Mouse (Mus musculus) gastrocnemius, adult 2 months (tissue): ENCODE measurements at regions not wholly inside any gene's neighbourhood (a gene's known extent, or its start where the extent isn't known, plus 50 kb on each side); places are given as distances from the start of the nearest gene placed in this dataset.

Experiments
- DNase-seq: peaks from one replicate; pipeline ENCODE4 v3.0.0; 2022
- H3K27ac ChIP-seq: fragments of 200-600 bp; 2 replicates; pipeline ENCODE4 v1.8.1; 2022; ENCODE audit warnings: mild to moderate bottlenecking
- H3K4me3 ChIP-seq: fragments of 200-600 bp; 2 replicates; pipeline ENCODE4 v1.8.1; 2022; ENCODE audit warnings: mild to moderate bottlenecking, moderate library complexity
- CTCF ChIP-seq: fragments of 200-600 bp; IDR thresholded peaks from 2 replicates; pipeline ENCODE4 v1.8.1; 2022; ENCODE audit warnings: antibody characterized with exemption, mild to moderate bottlenecking, moderate library complexity
- intact Hi-C: fragments of 180-260 bp; cut with DNase I; formaldehyde crosslinking; loops from one replicate; pipeline ENCODE4 v1.15.1; 2025

GRCm38 (mm10) chr11:45138351-45138975 lies 521.3 kb downstream of the Ebf1 start:
- no peak for DNase-seq
- no peak overlapping the region for H3K27ac ChIP-seq
- no peak for TF ChIP-seq CTCF
- intact Hi-C loops: no loop called here
- no peak overlapping the region for H3K4me3 ChIP-seq

GRCm38 (mm10) chr11:45140490-45140889 lies 523.4 kb downstream of the Ebf1 start:
- intact Hi-C loops: no loop called here
- no peak for TF ChIP-seq CTCF
- no peak for DNase-seq
- H3K27ac ChIP-seq: no peak overlapping the region
- H3K4me3 ChIP-seq: no peak overlapping the region

- no peak overlapping the region for H3K4me3 ChIP-seq
- H3K27ac ChIP-seq: no peak overlapping the region
- intact Hi-C loops: no loop called here
- no peak for DNase-seq
- no peak for TF ChIP-seq CTCF
Observed at GRCm38 (mm10) chr11:45154070-45154469, 537.0 kb downstream of the Ebf1 start.

GRCm38 (mm10) chr11:45154497-45154896 lies 537.4 kb downstream of the Ebf1 start:
- Histone ChIP-seq H3K4me3 (no peak overlapping the region), H3K27ac (no peak overlapping the region)
- DNase-seq: no peak
- no peak for TF ChIP-seq CTCF
- intact Hi-C loops: no loop called here

- TF ChIP-seq CTCF: no peak
- intact Hi-C loops: no loop called here
- Histone ChIP-seq H3K27ac (no peak overlapping the region), H3K4me3 (no peak overlapping the region)
- no peak for DNase-seq
Observed at GRCm38 (mm10) chr11:45155782-45156181, 538.7 kb downstream of the Ebf1 start.

GRCm38 (mm10) chr11:45158282-45158681 lies 541.2 kb downstream of the Ebf1 start:
- no peak for TF ChIP-seq CTCF
- Histone ChIP-seq H3K4me3 (no peak overlapping the region), H3K27ac (no peak overlapping the region)
- intact Hi-C loops: no loop called here
- DNase-seq: no peak

- Histone ChIP-seq H3K27ac (no peak overlapping the region), H3K4me3 (no peak overlapping the region)
- no peak for DNase-seq
- no peak for TF ChIP-seq CTCF
- intact Hi-C loops: no loop called here
Observed at GRCm38 (mm10) chr11:45160871-45161270, 543.8 kb downstream of the Ebf1 start.

GRCm38 (mm10) chr11:45173546-45173945 lies 556.4 kb downstream of the Ebf1 start:
- H3K4me3 ChIP-seq: no peak overlapping the region
- no peak overlapping the region for H3K27ac ChIP-seq
- intact Hi-C loops: no loop called here
- TF ChIP-seq CTCF: no peak; the same call in 1 of the 2 replicates
- no peak for DNase-seq

GRCm38 (mm10) chr11:45174071-45174470 lies 557.0 kb downstream of the Ebf1 start:
- TF ChIP-seq CTCF: no peak
- intact Hi-C loops: no loop called here
- Histone ChIP-seq H3K27ac (peak overlapping the region; percentile 64; the same call in 1 of the 2 replicates), H3K4me3 (no peak overlapping the region)
- DNase-seq: no peak

- peak; percentile 54 for DNase-seq
- Histone ChIP-seq H3K4me3 (no peak overlapping the region), H3K27ac (peak overlapping the region; percentile 64)
- intact Hi-C loops: no loop called here
- TF ChIP-seq CTCF: no peak
Observed at GRCm38 (mm10) chr11:45174811-45175798, 558.0 kb downstream of the Ebf1 start.

GRCm38 (mm10) chr11:45176971-45177370 lies 559.9 kb downstream of the Ebf1 start:
- intact Hi-C loops: no loop called here
- Histone ChIP-seq H3K27ac (peak overlapping the region; percentile 53), H3K4me3 (no peak overlapping the region)
- peak; percentile 38 for DNase-seq
- no peak for TF ChIP-seq CTCF

GRCm38 (mm10) chr11:45178036-45178435 lies 560.9 kb downstream of the Ebf1 start:
- DNase-seq: no peak
- TF ChIP-seq CTCF: no peak
- Histone ChIP-seq H3K4me3 (no peak overlapping the region), H3K27ac (peak overlapping the region; percentile 44)
- intact Hi-C loops: no loop called here

GRCm38 (mm10) chr11:45179019-45179418 lies 561.9 kb downstream of the Ebf1 start:
- Histone ChIP-seq H3K27ac (no peak overlapping the region), H3K4me3 (no peak overlapping the region)
- no peak for TF ChIP-seq CTCF
- DNase-seq: no peak
- intact Hi-C loops: no loop called here
